Mouse (Mus musculus): ENCODE results near the gene Lrrc55.

Gene Lrrc55

GRCm38 (mm10) chr2:85168327-85168726, 28.7 kb downstream of the Lrrc55 start:
- DNase-seq, result no peak

- no peak for DNase-seq
Measured at GRCm38 (mm10) chr2:85167624-85168023, 29.4 kb downstream of the Lrrc55 start.

- no peak for DNase-seq
Measured at GRCm38 (mm10) chr2:85163311-85164047, 33.5 kb downstream of the Lrrc55 start.

- DNase-seq, result no peak
Measured at GRCm38 (mm10) chr2:85161638-85162093, 35.3 kb downstream of the Lrrc55 start.

GRCm38 (mm10) chr2:85160901-85161637, 35.9 kb downstream of the Lrrc55 start:
- no peak for DNase-seq

- DNase-seq, result no peak
Measured at GRCm38 (mm10) chr2:85157382-85157781, 39.6 kb downstream of the Lrrc55 start.

- DNase-seq, result no peak
Measured at GRCm38 (mm10) chr2:85156136-85156535, 40.9 kb downstream of the Lrrc55 start.

- no peak for DNase-seq
Measured at GRCm38 (mm10) chr2:85155334-85155733, 41.7 kb downstream of the Lrrc55 start.

GRCm38 (mm10) chr2:85151233-85151632, 45.8 kb downstream of the Lrrc55 start:
- DNase-seq, result no peak

GRCm38 (mm10) chr2:85150373-85150772, 46.6 kb downstream of the Lrrc55 start:
- no peak for DNase-seq

- no peak for DNase-seq
Measured at GRCm38 (mm10) chr2:85147481-85147880, 49.5 kb downstream of the Lrrc55 start.

- DNase-seq, result no peak
Measured at GRCm38 (mm10) chr2:85145346-85145745, 51.7 kb downstream of the Lrrc55 start.

- DNase-seq, result no peak
Measured at GRCm38 (mm10) chr2:85144908-85145307, 52.1 kb downstream of the Lrrc55 start.

GRCm38 (mm10) chr2:85140833-85141232, 56.2 kb downstream of the Lrrc55 start:
- no peak for DNase-seq

- no peak for DNase-seq
Measured at GRCm38 (mm10) chr2:85139846-85140245, 57.2 kb downstream of the Lrrc55 start.

GRCm38 (mm10) chr2:85139393-85139792, 57.6 kb downstream of the Lrrc55 start:
- no peak for DNase-seq

GRCm38 (mm10) chr2:85138143-85138542, 58.9 kb downstream of the Lrrc55 start:
- DNase-seq, result no peak

GRCm38 (mm10) chr2:85137601-85138140, 59.3 kb downstream of the Lrrc55 start:
- DNase-seq, result no peak

GRCm38 (mm10) chr2:85136831-85137520, 60.0 kb downstream of the Lrrc55 start:
- no peak for DNase-seq

- no peak for DNase-seq
Measured at GRCm38 (mm10) chr2:85136089-85136488, 60.9 kb downstream of the Lrrc55 start, which contains the start of gene Aplnr. Gene Aplnr (plus strand): TSS chr2:85136225.

- no peak for DNase-seq
Measured at GRCm38 (mm10) chr2:85135099-85135498, 61.9 kb downstream of the Lrrc55 start.

- DNase-seq, result no peak
Measured at GRCm38 (mm10) chr2:85132204-85132603, 64.8 kb downstream of the Lrrc55 start.

- DNase-seq, result no peak
Measured at GRCm38 (mm10) chr2:85131724-85132123, 65.3 kb downstream of the Lrrc55 start.
